Mouse (Mus musculus): ENCODE results near the gene Ephb2.

GRCm38 (mm10) chr4:136699084-136699450, 136.7 kb downstream of the Ephb2 start:
- TF ChIP-seq CTCF (IDR thresholded peaks at IDR 0.05; ENCODE audit: control insufficient read depth, insufficient read depth, insufficient read length) (no peak), MYOD1 (IDR thresholded peaks at IDR 0.05; ENCODE audit: control insufficient read depth, insufficient read length, low read depth) (no peak)

Data from C2C12 (cell line).